8 mouse cellular contexts compared by ENCODE assay signal in genomic region chr1:136781561-136782025, GRCm38 (mm10).
A peak's percentile ranks its signal among the peaks of the same experiment; 100 is the strongest.
DNase-seq lines count a peak whose midpoint lies in the region; ATAC-seq lines count a peak whose summit lies in the region.

No protein-coding gene starts in this region.

- no peaks in the 10 kb centered on the region for H3K9me3 ChIP-seq in heart, embryonic 11.5 days (replicated peaks; ENCODE audit: control insufficient read depth, low read length)
- H3K9me3 ChIP-seq in hindbrain, embryonic 13.5 days, result no peaks in the 10 kb centered on the region
- H3K9me3 ChIP-seq in limb, embryonic 11.5 days (ENCODE audit: control insufficient read depth, low read length), result no peaks in the 10 kb centered on the region
- H3K9me3 ChIP-seq in midbrain, embryonic 16.5 days (replicated peaks; ENCODE audit: control insufficient read depth, low read length, poor library complexity, severe bottlenecking), result no peaks in the 10 kb centered on the region

- no peak overlapping the region for H3K9ac ChIP-seq in heart, embryonic 11.5 days (ENCODE audit: low read depth, low read length)
- peak overlapping the region; percentile 58 for H3K9ac ChIP-seq in hindbrain, embryonic 13.5 days
- peak overlapping the region; percentile 8; the same call in 1 of the 2 replicates for H3K9ac ChIP-seq in limb, embryonic 11.5 days (ENCODE audit: low read length)
- H3K9ac ChIP-seq in midbrain, embryonic 16.5 days (ENCODE audit: low read depth, low read length), result peak overlapping the region; percentile 56; the same call in 1 of the 2 replicates

- WGBS in heart, embryonic 11.5 days (ENCODE audit: insufficient replicate concordance), result 45% methylated on average over 18 of the region's 18 CpGs
- WGBS in hindbrain, embryonic 13.5 days, result 10% methylated on average over 18 of the region's 18 CpGs
- 55% methylated on average over 18 of the region's 18 CpGs for WGBS in limb, embryonic 11.5 days
- 8% methylated on average over 18 of the region's 18 CpGs for WGBS in midbrain, embryonic 16.5 days

- no peaks in the 10 kb centered on the region for H3K36me3 ChIP-seq in heart, embryonic 11.5 days (ENCODE audit: control insufficient read depth, insufficient read depth, low read length)
- no peaks in the 10 kb centered on the region for H3K36me3 ChIP-seq in hindbrain, embryonic 13.5 days
- no peaks in the 10 kb centered on the region for H3K36me3 ChIP-seq in limb, embryonic 11.5 days (ENCODE audit: control insufficient read depth, insufficient read depth, low read length)
- no peaks in the 10 kb centered on the region for H3K36me3 ChIP-seq in midbrain, embryonic 16.5 days (ENCODE audit: control insufficient read depth, insufficient read depth, low read length)

- no peak overlapping the region for H3K27ac ChIP-seq in heart, embryonic 11.5 days (ENCODE audit: low read depth, low read length)
- 0 out of 2 replicates have a peak overlapping the region, but pooled peaks have one; percentile 28 for H3K27ac ChIP-seq in brown adipose tissue, adult 24 weeks (replicated peaks; ENCODE audit: low read depth, low read length)
- peak overlapping the region; percentile 24; the same call in 1 of the 2 replicates for H3K27ac ChIP-seq in hindbrain, embryonic 13.5 days
- H3K27ac ChIP-seq in limb, embryonic 11.5 days (replicated peaks; ENCODE audit: low read depth, low read length), result no peak overlapping the region
- peak overlapping the region; percentile 17; the same call in 1 of the 2 replicates for H3K27ac ChIP-seq in midbrain, embryonic 16.5 days (ENCODE audit: low read length)

- H3K4me2 ChIP-seq in heart, embryonic 11.5 days, result peak overlapping the region; percentile 49
- peak overlapping the region; percentile 66 for H3K4me2 ChIP-seq in hindbrain, embryonic 13.5 days
- no peak overlapping the region; the same call in 1 of the 2 replicates for H3K4me2 ChIP-seq in limb, embryonic 11.5 days (ENCODE audit: low read depth, severe bottlenecking)
- H3K4me2 ChIP-seq in midbrain, embryonic 16.5 days (ENCODE audit: low read length), result peak overlapping the region; percentile 73

- H3K4me1 ChIP-seq in heart, embryonic 11.5 days (ENCODE audit: control insufficient read depth, insufficient read depth, low read length), result peaks cover 7% of the 10 kb centered on the region
- peaks cover 9% of the 10 kb centered on the region for H3K4me1 ChIP-seq in brown adipose tissue, adult 24 weeks (ENCODE audit: control insufficient read depth, insufficient read depth, insufficient read length, low read length)
- peaks cover 32% of the 10 kb centered on the region for H3K4me1 ChIP-seq in hindbrain, embryonic 13.5 days (replicated peaks)
- H3K4me1 ChIP-seq in limb, embryonic 11.5 days (ENCODE audit: control insufficient read depth, insufficient read depth, low read length), result 0 out of 2 replicates have a peak, but pooled peaks cover 4% of the 10 kb centered on the region
- peaks cover 23% of the 10 kb centered on the region for H3K4me1 ChIP-seq in midbrain, embryonic 16.5 days (ENCODE audit: control insufficient read depth, insufficient read depth, low read length)

- no peaks in the 10 kb centered on the region for H3K27me3 ChIP-seq in heart, embryonic 11.5 days (ENCODE audit: control insufficient read depth, insufficient read depth, low read length)
- H3K27me3 ChIP-seq in hindbrain, embryonic 13.5 days, result peaks cover 22% of the 10 kb centered on the region
- no peaks in the 10 kb centered on the region for H3K27me3 ChIP-seq in limb, embryonic 11.5 days (ENCODE audit: control insufficient read depth, insufficient read depth, low read length)
- no peaks in the 10 kb centered on the region for H3K27me3 ChIP-seq in midbrain, embryonic 16.5 days (ENCODE audit: control insufficient read depth, insufficient read depth, low read depth, low read length)

- peak overlapping the region; percentile 21; the same call in 1 of the 2 replicates for H3K4me3 ChIP-seq in heart, embryonic 11.5 days (ENCODE audit: low read depth, low read length)
- peak overlapping the region; percentile 51 for H3K4me3 ChIP-seq in brown adipose tissue, adult 24 weeks (ENCODE audit: insufficient read depth, low read depth, low read length)
- H3K4me3 ChIP-seq in hindbrain, embryonic 13.5 days, result peak overlapping the region; percentile 40
- no peak overlapping the region for H3K4me3 ChIP-seq in limb, embryonic 11.5 days (ENCODE audit: low read depth, low read length)
- H3K4me3 ChIP-seq in midbrain, embryonic 16.5 days (ENCODE audit: low read depth, low read length), result peak overlapping the region; percentile 41

- ATAC-seq in heart, embryonic 11.5 days (replicated peaks; ENCODE audit: insufficient number of reproducible peaks, low FRiP score, low TSS enrichment), result no peak
- peak; percentile 68 for ATAC-seq in hindbrain, embryonic 13.5 days (ENCODE audit: low FRiP score)
- ATAC-seq in limb, embryonic 11.5 days (ENCODE audit: insufficient number of reproducible peaks, low FRiP score, low TSS enrichment, low read depth), result no peak
- peak; percentile 83 for ATAC-seq in midbrain, embryonic 16.5 days

- DNase-seq in heart, adult 9 months (ENCODE audit: low spot score in 2 of 2), result no peak
- peak; percentile 30 for DNase-seq in limb, embryonic 11.5 days (ENCODE audit: low spot score)
- DNase-seq in thymus, postnatal 4 days, result no peak
- DNase-seq in T-cell, adult 2 months (ENCODE audit: low spot score), result no peak

Comparison
In these comparisons a context has a peak if more than half of its experiments do, and no peak if none do; other contexts are left out.
1. ATAC-seq: peak in hindbrain, embryonic 13.5 days (single experiment) and midbrain, embryonic 16.5 days (single experiment); none in heart, embryonic 11.5 days (single experiment) and limb, embryonic 11.5 days (single experiment).
2. H3K27ac ChIP-seq: peak in brown adipose tissue, adult 24 weeks (single experiment), hindbrain, embryonic 13.5 days (single experiment) and midbrain, embryonic 16.5 days (single experiment); none in heart, embryonic 11.5 days (single experiment) and limb, embryonic 11.5 days (single experiment).